Mouse (Mus musculus): ENCODE measurements around the gene Sirt2.

The Sirt2 gene

DNA sequence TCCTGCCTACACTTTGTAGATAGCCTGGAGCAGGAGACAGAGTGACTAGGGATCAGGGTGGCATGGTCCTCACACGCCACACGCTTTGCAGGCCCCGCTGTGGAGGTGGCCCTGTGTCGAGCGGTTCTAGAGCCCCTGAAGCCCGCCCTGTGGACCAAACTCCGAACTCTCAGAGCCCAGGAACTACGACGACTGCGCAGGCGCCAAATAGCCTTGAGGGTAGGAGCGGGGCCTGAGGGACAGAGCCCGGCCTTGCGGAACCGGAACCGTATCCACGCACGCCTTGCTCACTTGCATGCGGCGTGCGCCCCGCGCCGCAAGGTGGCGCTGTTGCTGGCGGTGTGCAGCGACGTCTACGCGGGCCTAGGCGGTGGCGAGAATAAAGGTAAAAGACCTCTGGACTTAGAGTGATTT, 30.0 kb downstream of the Sirt2 start:
- peak; percentile 72 for DNase-seq (ENCODE audit: low spot score)

DNA sequence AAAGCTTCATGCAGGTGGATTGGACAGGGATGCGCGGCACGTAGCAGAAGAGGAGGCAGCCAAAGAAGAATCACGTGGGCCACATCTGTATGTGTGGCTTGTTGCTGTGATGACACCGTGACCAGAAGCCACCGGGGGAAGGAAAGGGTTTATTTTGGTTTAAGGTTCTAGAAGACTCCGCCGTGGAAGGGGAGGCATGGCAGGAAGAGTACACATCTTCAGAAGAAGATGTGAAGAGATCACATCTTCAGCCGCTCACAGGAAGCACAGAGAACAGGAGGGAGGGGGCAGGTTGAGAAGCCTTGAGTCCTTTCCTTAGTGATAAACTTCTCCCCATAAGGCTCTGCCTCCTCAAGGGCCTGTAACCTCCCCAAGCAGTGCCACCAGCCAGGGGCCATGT, 33.5 kb downstream of the Sirt2 start:
- DNase-seq (ENCODE audit: low spot score): no peak

DNA sequence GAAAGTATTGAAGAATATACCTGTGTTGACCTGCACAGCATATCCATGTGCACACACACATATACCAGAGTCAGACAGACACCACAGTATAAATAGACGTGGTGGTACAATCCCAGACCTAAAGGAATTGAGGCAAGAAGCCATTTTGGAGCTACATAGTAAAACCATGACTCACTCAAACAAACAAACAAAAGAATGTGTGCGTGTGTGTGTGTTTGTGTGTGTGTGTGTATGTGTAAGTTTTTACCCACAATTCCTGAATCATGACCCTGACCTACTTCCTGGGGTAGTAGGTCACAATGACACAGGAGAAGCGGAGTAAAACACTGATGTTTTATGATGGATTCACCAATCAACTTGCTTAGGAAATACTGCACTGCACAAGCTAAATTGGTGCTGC, 34.9 kb downstream of the Sirt2 start:
- no peak for DNase-seq (ENCODE audit: low spot score)

DNA sequence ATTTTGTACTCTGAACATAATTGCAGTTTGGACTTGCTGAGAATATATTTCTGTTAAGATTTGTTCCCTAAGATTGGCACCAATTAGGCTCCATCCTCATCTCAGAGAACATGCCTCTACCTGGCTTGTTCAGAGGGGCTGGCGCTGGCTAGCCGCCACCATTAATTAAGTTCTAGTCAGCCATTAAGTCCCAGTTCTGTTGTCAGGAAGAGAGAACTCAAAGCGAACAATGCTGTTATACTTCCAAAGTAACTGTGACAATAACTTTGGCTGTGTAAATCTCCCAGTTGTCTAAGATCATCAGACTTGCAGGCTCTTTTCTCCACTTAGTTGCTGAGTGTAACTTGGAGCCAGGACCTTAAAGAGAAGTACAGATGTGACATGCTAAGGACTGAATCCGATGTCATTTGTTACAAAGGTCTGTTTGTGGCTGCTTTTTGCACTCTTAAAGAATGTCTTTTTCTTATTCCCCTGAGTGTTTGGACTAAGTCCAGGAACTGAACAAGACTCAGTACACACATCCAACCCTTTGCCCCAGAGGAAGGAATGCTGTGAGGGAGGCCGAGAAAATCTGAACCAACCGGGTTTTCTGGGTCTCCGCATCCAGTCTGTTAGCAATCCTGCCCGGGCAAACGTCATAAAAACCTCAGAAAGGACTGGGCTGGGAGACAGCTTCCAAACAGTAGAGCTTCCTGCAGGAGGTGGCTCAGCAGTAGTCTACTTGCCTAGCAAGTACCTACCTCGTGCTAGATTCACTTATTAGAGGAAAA, 35.6 kb downstream of the Sirt2 start:
- DNase-seq (ENCODE audit: low spot score): no peak

DNA sequence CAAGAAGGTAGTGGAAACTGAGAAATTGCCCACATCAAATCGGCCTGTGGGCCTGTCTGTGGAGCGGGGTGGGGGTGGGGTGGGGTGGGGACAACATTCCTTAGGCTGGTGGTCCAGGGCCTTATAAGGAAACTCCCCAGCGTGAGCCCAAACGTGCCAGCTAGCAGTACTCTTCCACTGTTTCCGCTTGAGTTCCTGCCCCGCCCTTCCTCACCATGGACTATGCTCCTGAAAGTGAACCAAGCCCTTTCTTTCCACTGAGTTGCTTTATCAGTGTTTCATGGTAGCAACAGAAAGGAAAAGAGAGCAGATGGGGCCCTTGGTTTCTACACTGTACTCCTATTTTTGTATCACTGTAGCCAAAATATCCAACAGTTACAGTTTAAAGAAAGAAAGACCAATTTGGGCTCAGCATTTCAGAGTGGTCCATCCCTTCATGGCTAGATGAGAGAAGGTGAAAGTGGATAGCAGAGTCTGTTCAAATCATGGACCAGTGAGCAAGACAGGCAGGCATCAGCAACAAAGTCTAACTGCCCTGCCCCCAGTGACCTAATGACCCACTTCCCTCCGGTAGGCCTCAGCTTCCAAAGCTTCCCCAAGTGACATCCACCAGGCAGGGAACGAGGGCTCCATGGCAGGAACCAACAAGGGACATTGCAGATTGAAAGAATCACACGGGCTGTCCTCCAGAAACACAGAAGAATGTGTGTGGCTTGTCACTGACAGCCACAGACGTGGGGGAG, 36.5 kb downstream of the Sirt2 start:
- no peak for DNase-seq (ENCODE audit: low spot score)

DNA sequence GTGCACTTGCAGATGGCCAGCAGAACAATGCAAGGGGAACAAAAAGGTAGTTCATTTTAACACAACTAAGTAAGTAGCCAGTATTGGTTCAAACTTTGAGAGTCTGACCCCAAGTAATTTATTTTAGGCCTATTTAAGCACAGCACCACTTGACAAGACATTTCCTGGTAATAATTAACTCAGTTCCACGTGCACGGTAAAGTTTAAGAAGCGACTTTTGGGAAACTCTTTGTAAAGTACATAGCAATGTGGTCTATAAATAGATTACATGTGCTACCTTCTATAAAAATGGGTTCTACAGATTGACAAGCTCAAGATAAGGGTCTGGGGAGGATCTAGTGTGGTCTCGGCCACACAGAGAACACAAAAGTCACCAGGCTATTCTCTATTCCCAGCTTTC, 37.2 kb downstream of the Sirt2 start:
- no peak for DNase-seq (ENCODE audit: low spot score)

DNA sequence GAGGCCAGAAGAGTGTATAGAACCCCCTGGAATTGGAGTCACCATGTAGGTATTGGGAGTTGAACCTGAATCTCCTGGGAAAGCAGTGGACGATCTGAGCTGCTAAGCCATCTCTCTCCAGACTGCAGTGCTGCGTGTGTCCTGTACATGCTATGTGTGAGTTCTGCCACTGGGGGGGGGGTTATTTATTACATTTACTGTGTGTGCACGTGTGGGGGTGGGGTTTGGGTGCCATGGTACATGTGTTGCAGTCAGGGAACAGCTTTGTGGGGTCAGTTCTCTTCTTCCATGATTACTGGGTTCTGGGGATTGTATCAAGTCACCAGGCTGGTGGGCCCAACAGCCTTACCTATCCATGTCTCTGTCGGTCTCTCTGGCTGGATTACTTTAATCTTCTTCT, 40.3 kb downstream of the Sirt2 start:
- DNase-seq (ENCODE audit: low spot score): no peak

DNA sequence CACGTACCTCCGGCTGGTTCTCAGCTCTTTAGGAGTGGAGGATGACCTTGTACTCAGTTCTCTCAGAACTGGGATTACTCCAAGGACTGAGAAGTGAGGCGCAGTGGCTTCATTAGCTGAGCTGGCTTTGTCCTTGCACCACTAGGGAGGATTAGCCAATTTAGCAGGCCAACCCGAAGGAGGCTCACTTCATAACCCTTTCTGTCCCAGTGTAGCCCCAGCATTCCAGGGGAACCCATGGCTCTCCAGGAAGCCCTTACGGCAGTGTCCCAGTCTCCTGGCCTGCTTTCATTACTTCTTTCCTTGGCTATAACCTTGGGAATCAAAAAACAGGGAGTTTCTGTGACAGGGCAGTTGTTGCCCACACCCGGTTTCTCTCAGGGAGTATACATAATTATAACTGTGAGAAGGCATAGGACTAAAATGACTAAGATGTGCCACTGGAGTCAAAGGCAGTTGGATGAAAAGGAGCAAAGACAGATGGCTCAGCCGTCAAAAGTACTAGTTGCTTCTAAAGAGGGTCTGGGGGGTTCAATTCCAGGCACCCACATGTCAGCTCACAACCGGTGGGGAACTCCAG, 41.2 kb downstream of the Sirt2 start:
- DNase-seq (ENCODE audit: low spot score): no peak

DNA sequence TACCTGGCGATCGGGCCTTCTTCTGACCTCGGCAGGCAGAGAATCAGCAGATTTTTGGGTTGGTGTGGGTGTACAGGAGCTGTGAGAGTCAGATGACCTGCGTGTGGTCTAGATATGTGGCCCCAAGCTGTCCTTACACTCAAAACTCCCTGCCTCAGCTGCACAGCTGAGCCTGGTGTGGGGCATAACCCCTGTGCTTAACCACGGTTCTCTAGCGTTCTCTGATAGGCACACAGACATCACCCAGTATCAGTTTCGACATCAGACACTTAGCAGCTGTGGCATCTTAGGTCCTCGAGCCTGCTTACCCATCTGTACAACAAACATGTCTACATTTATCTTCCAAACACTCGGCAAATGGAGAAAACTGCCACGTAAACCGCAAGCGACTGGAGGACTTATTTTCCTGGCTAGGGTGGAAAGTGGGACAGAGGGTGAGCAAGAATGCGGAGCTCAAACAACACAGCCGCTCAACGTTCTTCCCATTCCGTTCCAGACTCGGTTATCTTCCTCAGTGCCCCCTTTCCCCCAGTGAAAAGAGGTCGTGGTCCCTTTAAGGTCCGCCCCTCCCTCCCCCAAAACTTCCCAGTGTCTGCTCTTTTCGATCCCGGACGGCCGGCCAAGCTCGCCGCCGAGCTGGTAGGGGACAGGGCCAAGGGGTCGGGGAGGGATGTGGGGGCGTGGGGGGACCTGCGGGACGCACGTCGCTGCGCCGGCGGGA, 41.8 kb downstream of the Sirt2 start, which contains the start of gene Hnrnpl:
Hnrnpl (plus strand) TSS at position 321 of the 721 bp plus-strand sequence.
- no peak for DNase-seq (ENCODE audit: low spot score)

DNA sequence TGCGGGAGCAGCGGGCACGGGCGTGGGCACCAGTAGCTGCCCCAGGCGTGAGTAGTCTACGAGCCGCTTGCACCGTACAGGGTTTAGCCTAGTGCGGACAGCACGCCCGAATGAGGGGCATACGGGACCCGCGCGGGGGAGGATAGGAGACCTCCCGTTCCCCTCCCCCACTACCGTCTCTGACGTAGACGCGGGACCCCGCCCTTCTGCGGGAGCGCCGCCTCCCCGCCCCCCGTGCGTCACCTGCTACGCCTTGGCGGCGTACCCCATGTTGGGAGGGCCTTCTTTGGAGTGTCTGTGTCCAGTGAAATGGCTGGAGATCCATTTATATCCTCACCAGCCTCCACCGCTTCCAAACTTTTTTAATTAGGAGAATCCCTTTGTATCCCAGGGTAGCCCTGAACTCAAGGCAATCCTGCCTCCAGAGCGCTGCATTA, 42.4 kb downstream of the Sirt2 start:
- peak; percentile 85 for DNase-seq (ENCODE audit: low spot score)

DNA sequence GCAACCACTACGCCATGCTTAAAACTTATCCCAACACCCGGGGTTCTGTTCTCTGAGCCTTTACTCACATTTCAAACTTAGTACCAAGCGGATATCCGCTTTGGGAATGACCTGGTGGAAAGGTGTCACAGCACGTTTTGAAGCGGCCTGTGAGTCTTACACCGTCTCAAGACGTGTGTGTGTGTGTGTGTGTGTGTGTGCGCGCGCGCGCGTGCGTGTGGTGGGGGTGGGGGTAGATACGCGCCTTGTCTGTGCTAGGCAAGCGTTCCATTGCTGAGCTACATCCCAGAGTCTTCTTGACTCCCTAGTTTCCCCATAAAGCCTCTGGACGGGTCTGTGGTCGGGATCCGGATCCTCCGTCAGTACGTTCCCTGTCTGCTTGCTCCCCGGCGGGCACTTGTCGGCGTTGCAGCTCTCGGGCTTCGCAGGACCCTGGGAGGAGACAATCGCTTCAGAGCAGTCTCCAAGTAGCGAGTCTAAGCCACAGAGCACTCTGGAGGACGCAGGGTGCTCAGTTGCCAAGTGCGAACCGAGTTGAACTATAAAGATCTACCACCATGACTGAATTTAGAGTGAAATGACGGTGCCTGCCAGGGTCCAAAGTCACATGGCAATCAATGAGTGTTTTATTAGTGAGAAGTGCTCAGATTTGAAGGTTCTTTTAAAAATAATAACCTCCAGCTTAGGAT, 43.0 kb downstream of the Sirt2 start:
- DNase-seq (ENCODE audit: low spot score): peak; percentile 46

DNA sequence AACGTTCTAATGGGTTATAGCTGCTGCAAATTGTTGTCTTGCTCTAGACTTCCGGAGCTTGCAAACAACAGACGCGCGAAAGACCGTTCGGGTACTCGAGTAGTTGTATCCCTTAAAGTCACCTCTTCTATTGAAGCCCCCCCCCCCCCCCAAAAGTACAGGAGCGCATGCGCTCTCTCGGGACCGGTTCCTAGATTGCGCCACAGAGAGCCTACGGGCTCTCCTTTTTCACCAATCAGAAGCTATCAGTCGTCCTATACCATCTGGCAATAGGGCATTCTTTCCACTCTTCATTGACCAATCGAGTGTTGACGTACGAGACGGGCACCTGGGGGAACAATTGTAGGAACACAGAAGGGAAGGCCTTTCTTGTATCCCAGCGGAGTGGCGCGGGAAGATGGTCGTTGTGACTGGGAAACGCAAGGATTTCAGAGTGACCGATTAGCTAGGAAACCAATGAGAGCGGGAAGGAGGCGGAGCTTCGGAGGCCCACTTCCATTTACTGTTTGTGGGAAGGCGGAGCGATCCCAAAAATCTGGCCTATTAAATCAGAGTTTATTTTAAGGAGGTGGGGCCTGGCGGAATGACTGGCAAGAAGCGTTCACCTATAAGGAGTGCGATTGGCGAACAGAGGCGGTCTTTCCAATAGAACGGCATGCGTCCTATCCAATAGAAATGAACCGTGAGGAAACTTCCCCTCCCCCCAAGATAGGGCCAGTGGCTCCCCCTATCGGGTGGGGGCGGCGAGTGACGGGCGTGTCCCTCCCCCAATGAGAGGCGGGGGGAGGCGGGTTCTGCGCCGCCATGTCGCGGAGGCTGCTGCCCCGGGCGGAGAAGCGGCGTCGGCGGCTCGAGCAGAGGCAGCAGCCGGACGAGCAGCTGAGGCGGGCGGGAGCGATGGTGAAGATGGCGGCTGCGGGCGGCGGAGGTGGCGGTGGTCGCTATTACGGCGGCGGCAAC, 43.9 kb downstream of the Sirt2 start:
- peak; percentile 99 for DNase-seq (ENCODE audit: low spot score)

DNA sequence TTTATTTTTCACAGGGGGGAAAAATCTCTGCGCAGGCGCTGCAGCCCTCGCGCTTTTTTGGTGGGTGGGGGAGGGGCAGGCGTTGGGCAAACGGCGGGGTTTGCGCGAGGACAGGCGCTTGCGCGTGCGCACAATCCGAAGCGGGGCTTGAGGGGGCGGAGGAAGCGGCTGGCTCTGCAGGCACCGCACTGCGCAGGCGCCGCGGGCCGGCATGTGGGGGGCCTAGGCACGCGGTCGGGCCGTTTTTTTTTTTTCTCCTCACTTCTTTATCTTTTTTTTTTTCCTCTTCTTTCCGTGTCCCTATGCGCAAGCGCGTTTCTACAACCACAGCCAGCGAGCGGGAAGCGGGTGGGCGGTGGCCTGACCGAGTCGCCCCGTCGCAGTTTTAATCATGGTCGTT, 44.7 kb downstream of the Sirt2 start:
- DNase-seq (ENCODE audit: low spot score): peak; percentile 80

DNA sequence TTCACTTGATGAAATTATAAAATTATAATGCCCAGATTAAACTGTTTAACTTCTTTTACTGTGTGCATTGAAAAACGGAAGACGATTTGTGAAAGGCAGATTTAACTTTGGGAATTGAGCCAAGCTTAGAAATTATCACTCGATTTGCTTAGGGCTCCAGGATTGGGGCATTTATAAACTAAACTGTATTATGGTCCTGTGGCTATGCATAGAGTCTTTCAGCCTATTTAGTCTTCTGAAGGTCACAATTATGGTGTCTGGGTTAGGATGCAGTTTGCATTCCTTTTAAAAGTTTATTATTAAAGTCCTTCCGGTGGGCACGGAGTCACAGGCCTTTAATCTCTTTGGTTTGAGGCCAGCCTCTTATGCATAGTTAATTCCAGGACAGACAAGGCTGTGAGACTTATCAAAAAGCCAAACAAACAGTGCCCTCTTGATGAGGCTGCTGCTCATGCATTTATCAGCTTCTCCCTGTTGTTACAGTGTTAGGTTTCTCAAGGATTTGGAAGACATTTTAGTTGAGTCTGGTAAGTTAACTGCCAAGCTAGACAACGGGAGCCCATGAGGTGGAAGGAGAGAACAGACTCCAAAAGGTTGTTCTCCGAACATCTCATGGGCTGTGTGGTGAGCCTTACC, 45.2 kb downstream of the Sirt2 start:
- no peak for DNase-seq (ENCODE audit: low spot score)

DNA sequence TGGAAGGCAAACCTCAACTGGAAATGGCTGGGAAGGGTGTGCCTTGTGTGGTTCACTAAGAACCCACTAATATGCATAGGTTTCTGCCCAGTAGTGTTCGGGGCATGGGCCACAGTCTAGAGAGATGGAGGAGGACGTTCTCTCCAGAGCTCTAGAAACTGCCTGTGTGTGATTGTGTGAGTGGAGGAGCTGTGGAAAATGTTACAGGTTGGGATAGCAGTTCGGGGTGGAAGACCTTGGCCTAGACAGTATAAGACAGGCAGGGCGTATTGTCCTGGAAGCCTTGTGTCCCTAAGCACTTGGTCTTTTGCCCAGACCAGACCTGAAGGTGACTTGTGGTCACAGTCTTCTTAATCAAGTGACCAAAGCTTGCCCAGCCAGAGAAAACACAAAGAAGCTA, 45.9 kb downstream of the Sirt2 start:
- DNase-seq (ENCODE audit: low spot score): no peak

DNA sequence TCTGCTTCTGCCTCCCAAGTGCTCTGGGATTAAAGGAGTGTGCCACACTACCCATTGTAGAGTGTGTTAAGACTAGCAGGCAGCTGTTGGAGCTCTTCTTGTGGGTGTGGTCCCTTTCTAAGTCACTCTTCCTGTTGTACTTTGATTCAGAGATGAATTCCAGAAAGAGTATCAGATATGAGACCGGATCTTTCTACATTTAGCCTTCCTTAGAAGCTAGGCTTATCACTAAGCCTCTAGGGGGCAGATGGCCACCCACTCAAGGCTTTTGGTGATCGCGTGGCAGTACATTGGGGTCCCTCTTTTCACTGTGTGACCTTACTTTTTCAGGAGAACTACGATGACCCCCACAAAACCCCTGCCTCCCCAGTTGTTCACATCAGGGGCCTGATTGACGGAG, 46.4 kb downstream of the Sirt2 start:
- DNase-seq (ENCODE audit: low spot score): no peak

DNA sequence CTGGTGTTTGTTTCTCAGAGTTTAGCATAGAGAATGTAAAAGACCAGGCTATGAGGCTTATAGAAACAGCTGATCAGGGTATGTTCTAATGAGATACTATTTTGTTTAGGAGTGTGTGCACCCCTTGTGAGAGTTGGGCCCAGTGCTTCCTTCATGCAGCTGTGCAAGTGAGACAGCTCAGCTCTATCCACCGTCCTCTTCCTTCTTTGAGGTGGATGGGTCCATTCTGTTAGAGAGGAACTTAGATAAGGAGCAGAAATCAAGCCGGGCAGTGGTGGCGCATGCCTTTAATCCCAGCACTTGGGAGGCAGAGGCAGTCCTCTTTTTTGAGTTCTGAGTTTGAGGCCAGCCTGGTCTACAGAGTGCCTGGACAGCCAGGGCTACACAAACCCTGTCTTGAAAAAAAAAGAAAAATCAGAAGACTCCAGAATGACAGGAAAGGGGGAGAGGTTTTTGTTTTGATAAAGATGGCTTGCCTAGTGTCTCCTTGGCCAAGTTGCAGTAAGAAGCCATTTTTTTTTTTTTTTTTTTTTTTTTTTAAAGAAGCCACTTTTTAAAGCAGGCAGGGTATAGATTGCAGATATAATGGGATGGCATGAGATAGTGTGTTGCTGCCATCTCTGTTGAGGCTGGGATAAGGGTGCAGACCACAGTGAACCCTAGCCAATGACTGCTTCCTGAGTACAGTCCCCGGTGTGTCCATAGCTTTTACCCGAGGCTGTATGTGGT, 47.9 kb downstream of the Sirt2 start:
- no peak for DNase-seq (ENCODE audit: low spot score)

DNA sequence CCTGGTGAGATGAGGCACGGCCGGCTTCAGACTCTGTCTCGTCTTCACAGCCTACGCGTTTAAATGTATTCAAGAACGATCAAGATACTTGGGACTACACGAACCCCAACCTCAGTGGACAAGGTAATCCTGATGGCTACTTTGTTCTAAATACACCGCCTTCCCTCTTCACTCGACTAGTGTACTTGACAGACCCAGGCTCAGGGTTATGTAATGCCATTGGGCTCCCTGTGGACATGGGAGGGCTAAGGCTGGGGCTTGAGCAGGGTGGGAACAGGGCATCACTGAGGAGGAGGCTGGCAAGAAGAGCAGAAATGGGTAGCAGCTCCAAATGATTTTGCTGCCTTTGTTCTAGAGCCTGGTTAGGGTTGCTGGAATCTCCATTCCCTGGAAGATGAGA, 48.7 kb downstream of the Sirt2 start:
- no peak for DNase-seq (ENCODE audit: low spot score)

DNA sequence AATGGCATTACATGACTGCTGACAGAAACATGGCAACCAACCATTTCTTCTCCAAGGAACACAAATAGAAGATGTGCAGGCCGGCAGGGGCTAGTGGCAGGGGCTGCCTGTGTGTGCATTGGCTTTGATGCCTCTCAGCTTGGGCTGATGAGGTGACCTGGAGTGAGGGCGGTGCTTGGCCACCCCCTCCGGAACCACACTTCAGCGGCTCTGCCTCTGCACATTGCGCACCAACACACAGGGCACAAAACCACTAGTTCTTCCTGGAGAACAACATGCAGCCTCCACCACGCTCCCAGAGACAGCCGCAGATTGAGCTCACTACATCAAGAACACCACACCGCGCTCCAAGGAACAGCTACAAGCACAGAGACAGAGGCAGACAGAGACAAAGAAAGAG, 49.7 kb downstream of the Sirt2 start:
- DNase-seq (ENCODE audit: low spot score): no peak

DNA sequence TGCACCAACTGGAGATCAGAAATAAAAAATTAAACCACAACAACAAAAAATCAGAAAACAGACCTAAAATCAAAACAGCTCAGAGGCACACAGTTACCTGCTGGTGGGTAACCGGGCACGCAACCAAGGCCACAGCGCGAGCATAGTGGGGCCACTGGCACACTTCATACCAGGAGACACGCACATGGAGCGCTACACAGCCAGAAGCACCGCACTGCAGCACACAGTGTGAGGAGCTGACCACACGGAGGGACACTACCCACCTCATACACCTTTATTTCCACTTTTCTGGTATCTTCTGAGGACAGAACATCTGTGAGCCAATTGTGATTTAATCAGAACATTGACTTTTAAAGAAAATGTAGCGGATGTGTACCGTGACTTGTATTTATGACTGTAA, 50.4 kb downstream of the Sirt2 start:
- no peak for DNase-seq (ENCODE audit: low spot score)
